Mouse (Mus musculus) effector memory CD4-positive, alpha-beta T cell, adult 7 months (primary cell): ENCODE data around the gene Id2. TPM values are rescaled to one million over a fixed set of nuclear protein-coding genes. Genes with fewer than 3 reads are reported as not detected.

Experiments used
- polyA plus RNA-seq: library from polyadenylated mRNA; unstranded; fragments of 100-300 nt; shearing (Covaris generic); gene quantifications from one replicate; pipeline ENCODE4 v1.2.1, GENCODE M21; 2017

Id2 gene
- 332 TPM for polyA plus RNA-seq

GRCm38 (mm10) chr12:25097052-25097209 is at the start of gene Id2:
Gene Id2 (minus strand): TSS chr12:25097140.

Other genes starting within 250 kb of the Id2 start
- gene Kidins220, start 122.2 kb downstream of the Id2 start, polyA plus RNA-seq: 47.4 TPM